Mouse (Mus musculus) megakaryocyte, adult 5-6 weeks (primary cell): Measurements from ENCODE around the gene Tagln3. TPM values are rescaled to one million over a fixed set of nuclear protein-coding genes. Genes with fewer than 3 reads are reported as not detected.

Source experiments
- ATAC-seq: 2 replicates; pipeline ENCODE4 v1.8.0; 2016; ENCODE audit warnings: mild to moderate bottlenecking, inconsistent platforms; ENCODE audit not compliant: poor library complexity, severe bottlenecking
- total RNA-seq, 2 experiments: library from RNA; stranded (forward) in 1 of 2; stranded (reverse) in 1 of 2; fragments of 153-499, 151-499 nt in 1 of 2; fragments of 221-1000, 200-1000 nt in 1 of 2; gene quantifications; 2 replicates each; pipeline versions ENCODE4 v1.2.3 to v1.2.4; 2015 to 2017

Gene Tagln3
- total RNA-seq, 2 experiments from 2014 or later = 0.55 to 1.0 TPM

DNA sequence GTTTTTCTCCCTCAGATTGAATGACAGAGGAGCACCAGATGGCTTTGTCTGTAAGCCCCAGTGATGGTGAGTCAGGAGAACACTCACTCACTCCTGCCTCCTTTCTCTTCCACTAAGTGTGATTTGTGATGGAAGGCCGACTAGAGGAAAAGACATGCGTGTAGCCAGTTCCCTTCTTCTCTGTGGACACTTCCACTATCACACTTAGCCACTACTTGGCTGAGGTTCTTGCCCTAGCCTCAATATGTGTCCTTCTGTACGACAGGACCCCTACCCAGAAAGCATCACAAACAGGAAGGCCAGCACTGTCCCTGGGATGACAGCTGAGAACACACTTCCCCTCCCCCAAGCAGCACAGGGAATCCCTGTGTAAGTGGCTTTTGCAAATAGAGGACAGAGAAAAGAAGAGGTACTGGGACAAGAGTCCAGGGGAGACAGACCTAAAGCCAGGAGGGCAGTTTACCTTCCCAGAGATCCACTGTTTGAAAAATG lies 1.9 kb downstream of the Tagln3 start:
- ATAC-seq = no peak

DNA sequence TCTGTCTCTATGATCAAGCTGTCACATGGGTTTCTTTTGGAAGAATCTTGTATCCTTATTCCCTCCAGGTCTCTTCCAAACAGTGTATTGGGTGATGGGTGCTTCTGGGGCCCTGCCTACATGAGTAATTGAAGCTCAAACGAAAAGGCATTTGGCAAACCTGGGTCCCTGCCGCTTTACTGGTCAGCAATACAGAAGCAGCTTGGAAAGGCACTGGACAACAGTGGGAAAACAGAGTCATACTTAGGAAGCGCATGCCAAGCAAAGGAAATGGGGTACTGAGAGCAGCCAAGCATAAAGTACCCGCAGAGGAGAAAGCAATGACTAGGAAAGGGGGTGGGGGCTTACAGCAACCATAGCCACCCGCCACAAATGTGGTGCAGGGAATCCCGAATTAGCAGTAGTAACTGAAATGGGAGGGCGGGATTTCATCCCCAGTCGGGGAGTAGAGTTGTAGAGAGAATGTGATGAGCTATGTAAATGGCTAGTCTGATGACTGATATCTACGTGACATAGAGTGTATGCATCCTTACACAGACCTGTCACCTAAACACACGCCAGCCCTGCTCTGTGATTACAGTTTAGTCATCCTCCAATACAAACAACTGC lies 4.3 kb downstream of the Tagln3 start:
- ATAC-seq = no peak

DNA sequence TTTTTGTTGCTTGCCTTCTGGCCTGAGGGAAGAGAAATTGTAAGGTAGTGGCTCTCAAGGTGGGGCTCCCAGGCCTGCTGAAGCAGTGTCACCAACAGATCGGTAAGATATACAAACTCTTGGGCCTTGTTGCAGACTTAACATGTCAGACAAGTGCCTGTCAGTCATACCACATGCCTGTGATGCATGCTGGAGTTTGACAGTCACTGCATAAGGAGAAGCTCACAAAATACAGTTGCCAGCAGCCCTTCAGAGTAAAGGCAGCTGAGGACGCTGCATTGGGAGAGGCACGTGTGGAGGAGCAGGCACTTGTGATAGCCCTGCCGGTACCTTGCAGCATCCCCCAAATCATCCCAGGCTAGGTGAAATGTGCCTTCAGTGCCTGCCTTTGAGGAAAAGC lies 6.1 kb downstream of the Tagln3 start:
- no peak for ATAC-seq

DNA sequence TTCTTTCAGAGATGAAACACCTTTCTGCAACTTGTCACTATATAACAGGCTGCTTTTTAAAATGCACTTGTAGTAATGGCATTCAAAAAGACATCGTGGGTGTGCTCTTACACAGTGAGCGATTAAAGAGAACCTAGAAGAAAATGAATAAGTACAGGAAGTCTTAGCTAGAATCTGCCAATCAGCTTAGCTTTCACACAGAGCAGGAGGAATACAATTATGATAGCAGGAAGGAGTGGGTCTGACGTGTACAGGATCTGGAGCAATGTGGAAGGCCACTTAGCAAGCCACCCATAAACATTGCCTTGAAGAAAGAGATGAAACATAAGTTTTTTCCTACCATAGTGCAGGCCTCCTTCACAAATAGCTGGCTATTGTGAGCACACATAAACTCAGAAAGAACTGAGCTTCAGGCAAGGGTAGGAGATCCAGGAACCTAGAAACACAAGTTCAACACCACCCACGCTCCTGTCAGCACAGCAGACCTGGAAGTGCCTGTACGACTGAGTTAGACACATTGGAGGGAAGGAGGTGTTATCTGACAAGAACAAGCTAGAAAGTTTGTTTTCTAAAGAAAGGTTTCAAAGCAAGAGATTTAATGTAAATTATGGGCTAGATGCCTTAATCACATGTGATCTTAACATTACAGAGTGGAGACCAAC lies 9.8 kb downstream of the Tagln3 start:
- ATAC-seq = no peak

DNA sequence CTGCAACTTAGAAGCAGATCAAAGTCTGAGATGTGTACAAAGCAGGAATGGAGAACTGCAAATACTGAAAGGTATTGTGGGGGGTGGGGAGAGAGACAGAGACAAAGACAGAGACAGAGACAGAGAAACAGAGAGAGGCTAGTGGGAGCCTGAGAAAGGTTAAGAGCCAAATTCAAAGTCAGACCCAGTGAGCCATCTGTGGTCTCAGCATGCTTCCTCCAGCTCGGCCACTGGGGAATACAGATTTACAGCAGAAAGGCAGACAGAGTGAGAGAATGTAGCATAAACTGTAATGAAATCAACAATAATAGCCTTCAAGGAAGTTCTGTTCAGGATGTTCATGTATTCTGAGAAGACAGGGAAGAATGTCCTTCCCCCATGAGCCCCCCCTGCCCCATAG lies 10.5 kb downstream of the Tagln3 start:
- no peak for ATAC-seq

DNA sequence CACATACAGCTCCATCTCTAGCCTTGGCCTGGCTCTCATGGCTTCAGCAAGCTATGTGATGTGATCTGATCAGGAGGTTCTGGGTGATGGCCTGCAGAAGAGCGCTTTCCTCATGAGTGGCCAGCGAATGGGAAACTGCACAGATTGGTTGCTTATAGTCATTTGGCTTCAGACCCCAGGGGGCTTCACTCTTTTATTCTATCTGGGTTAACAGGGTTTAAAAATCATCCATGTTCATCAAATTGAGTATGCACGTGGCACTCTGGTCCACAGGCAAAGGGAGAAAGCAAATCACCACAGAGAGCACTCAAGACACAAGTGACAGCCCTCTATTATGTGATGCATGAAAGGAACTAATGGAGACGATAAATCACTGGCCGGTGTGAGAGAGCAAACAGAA lies 11.1 kb downstream of the Tagln3 start:
- ATAC-seq = no peak

DNA sequence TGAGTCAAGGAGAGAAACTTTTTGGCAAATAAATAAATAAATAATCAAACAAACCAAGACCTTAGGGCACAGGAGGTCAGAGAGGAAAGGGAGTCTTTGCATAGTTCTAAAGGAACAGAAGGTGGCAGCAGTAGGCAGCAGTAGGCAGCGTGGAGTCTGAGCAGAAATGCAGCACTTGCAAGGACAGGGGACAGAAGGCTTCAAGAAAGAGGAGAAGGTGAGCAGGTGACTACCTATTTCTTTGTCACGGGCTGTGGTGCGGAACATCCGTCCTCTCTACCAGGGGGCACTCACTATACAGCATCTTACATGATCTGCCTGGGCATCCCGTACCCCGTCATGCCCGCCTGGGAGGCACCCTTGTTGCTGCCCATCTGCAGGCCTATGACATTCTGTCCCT lies 13.1 kb downstream of the Tagln3 start:
- ATAC-seq = no peak

DNA sequence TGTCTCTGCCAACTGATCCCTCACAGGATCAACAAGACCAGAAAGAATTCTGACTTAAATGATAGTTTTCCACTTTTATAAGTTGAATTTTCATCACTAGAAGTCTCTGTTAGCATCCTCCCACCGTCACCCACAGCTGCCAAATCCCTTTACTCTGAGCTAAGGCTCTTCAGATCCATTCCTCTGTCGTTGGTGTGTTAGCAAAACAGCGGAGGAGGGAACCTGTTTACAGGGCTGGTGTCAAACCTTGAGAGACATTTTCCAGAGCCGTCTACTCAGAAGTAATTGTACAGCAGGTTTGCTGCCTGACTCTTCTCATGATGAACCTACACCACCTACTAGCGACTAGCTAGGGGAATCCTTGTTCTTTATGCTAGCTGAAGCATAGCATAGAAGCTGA lies 25.1 kb downstream of the Tagln3 start:
- ATAC-seq = no peak

DNA sequence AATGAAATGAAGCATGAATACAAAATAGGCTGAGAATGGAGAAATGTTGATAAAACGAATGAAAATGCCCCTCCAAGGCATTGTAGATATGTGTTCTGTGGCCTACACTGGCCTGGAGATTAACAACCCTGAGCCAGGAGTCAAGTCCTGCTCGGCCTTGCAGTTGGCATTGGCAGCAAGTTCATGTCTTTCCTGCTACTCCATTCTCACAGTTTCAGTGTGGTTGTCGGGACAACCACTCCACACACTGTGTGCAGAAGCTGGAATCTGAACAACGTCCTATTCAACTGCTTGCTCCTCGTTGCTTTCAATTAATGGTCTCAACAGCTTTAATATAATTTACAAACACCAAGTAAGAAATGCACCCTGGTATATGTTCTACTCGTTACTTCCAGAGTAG lies 26.4 kb downstream of the Tagln3 start:
- no peak for ATAC-seq

DNA sequence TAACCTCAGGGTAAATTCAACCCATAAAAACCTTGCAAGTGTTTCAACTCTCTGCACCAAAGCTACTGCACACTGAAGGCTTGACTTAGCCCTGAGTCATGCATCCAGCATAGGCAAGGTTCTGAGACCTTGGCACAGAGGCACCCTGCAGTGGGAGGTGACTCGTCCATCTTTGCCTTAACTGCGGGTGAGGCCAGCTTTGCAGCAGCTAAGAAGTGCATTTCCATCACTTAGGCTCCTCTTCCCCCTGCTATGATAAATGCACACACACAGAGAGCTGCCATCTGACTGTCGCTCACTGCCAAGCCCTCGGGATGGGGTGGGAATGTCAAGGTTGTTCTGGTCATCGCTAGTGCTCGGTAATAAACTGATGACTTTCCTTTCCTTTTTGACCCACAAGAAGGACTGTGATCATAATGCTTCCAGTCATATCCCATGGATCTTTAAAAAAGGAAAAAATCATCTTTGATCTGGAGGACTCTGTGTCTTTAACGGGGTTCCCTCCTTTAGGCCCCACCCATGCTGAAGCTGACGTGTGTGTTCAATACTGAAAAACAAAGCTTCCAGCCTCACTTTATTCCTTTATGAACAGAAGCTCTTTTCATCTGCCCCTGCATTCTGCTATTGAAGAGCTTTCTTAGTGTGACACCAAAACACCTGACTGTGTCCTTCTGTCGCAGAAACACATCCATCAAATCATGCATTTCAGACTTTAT lies 28.8 kb downstream of the Tagln3 start:
- no peak for ATAC-seq

DNA sequence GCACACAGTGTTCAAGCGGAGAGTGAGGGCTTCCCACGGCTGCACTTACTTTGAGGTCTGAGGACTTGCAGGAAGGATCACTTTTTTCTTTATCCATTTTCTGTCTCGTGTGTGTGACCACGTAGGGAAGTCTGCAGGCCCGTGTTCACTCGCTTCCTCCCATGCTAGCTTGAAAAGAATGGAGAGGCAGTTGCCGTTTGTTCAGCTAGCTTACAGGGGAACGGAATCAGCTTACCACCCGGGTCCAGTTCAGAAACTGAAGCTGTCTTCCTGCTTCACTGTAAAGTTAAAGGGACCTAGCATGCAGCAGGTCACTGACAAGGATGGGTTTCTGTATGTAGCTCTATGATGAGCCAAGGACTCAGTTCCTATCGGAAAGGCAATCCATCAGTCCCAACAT lies 30.9 kb downstream of the Tagln3 start, which contains the start of gene Tmprss7:
Gene Tmprss7 (minus strand): TSS at position 101 of the 400 bp plus-strand sequence.
- ATAC-seq = no peak

DNA sequence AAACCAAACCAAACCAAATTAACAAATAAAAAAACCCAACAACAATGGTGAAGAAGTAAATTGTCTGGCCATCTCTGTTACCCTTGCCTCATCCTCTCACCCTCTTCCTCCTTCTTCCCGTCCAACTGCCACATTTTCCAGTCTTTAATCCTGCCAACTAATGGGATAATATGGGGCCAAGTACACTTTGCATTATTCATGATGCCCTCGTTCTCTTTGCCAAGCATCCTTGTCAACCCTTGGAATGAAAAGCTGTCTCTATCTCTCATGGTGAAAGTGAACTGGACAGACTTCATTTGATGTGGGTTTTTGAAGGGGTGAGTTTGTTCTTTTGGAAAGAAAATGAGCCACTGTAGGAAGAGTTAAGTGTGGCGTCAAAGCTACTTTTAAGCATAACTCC lies 31.6 kb downstream of the Tagln3 start:
- ATAC-seq = no peak

DNA sequence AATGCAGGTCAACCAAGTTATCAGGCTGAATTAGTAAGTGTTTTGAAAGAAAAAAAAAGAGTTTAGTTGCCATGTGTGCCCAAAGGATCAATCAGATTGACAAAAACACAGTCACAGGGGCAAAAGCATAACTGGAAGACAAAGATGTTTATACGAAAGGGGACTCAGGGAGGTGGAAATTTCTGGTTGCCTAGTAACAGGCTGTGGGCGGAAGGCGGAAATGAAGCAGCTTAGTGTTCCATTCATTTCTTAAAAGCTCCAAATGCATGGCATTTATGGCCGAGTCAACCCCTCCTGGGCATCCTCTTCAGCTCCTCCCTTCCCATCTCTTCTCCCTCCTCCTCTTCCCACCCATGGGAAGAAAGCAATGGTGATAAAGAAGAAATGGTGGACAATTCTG lies 34.2 kb downstream of the Tagln3 start:
- no peak for ATAC-seq

DNA sequence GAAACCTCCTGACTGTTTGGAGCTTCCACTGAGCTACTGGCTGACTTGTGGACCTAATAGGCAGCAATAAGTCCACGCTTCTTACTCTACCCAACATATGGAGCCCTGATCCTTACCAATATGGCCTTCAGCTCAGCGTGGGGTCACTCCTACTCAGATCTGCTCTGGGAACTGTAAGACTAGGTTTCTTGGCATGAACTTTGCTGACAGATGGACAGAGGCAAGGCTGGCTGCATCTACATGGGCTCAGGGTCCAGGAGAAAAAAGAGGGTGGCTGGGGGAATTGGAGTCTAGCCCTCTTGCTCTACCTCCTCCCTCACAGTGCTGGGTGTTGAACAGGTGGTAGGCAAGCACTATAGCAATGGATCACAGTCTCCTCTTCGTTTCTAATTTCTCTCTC lies 37.6 kb downstream of the Tagln3 start:
- no peak for ATAC-seq

DNA sequence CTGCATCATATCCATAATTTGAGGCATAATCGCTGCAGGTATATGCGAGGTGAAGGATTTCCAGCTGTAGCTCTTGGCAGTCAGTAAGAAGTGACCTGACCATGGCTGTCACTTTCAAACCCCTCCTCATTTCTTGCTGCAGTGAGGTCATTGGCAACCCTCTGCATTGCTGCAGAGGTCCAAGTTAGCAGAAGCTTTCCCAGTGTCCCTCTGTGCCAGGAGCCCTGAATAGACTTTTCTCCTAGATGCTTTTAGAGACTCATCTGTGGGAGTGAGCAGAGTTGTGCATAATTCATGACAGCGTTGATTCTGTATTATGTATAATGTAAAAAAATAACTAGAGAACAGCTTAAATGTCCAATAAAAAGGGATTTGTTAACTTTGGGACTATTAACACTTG lies 39.1 kb downstream of the Tagln3 start:
- ATAC-seq = no peak

DNA sequence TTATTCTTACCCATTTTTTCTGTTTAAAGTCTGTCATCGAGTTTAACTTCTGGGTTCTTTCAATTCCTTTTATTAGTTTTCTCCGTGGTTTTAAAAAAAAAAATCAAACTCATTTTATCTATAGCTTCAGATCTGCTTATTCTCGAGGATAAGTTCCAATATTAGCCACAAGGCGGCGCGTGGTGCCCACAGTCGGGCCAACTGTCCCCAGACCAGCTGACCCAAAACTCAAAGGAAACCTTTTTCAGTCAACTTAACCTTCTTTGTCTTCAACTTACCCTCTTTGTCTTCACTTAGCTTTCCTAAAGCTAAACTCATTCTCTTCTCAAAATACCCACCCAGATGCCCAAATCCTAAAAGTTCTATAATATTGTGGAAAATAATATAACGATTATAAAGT lies 39.6 kb downstream of the Tagln3 start:
- peak; percentile 91 for ATAC-seq

DNA sequence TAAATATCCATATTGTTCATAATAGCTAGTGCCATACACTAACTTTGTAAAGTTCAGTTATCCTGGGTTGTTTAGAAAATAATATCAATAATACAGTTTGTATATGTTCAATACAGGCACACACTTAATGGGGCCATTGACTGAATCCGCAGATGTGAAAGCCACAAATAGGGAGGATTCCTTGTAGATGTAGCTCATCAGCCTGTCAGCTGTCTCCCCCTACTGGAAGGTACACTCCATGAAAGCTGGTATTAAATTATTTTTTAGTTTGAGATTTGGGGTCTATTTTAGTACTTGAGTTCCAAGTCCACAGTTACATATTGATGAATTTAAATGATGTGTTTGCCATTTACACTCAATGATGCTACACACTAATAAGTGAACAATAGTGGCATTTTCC lies 47.9 kb downstream of the Tagln3 start:
- no peak for ATAC-seq

DNA sequence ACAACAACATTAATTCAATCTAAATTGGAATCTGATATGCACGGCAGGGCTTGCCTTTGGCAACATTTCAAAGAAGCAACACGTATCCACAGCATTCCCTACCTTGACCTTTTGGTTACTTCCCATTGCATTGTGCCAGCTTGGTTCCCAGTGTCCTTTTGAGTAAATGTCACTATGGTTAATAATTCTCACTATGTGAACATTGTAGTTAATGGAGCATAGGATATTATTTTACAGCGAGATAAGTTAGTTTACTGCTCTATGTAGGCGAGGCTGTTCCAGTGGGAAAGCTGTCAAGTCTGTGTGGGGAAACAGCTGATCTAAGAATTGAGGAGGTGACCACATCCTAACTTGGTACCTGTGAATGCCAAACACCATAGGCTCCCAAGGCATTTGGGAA lies 54.4 kb downstream of the Tagln3 start:
- no peak for ATAC-seq

DNA sequence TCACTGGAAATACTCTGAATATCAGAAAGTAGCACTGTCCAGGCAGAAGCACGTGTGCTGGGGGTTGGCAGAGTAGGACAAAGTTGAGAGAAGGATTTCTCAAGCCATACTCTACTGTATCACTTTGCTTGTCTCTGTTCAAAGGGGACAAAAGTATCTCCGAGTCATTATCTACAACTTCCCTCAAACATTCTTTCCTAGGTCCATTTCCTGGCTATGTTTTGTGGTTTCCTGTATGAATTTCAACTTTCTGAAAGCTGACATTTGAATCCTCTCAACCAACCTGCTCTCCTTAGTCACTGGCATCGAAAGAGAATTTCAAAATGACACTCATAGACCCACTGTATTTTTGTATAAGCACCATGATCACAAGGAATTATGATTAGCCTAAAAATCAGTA lies 56.2 kb downstream of the Tagln3 start:
- peak; percentile 23 for ATAC-seq

DNA sequence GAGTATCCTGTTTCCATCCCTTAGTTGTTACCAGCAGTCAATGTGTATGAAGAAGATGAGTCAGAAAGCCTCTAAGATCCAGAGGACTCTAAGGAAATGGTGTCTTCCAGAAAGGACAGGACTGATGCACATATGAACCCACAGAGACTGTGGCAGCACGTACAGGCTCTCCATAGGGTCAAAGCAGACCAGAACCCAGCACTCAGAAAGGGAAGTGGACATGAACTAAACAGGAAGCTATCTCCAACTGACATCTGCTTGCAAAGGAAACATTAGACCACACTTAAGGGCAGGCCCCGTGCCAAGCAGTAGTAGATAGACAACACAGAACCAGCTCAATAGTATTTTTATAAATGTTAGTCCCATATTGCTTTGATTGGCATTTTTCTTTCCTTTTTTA lies 58.3 kb downstream of the Tagln3 start:
- peak; percentile 94 for ATAC-seq

DNA sequence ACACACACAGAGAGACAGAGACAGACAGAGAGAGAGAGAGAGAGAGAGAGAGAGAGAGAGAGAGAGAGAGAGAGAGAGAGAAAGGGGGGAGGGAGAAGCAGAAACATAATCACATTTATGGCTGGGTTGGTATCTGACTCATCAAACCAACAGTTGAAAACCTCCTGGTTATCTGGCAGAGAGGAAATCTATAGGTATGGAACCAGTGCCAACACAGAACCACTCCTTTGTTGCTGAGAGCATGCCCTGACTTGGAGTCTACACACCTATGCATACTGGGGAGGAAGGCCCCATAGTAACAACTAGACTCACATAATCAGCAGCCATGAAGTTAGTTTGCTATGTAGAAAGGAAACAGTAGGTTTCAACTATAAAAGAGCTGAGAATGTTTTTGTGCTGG lies 62.0 kb downstream of the Tagln3 start:
- no peak for ATAC-seq
